Mouse (Mus musculus) midbrain, embryonic 13.5 days (tissue): ENCODE data around the gene Gm5662. TPM values are rescaled to one million over a fixed set of nuclear protein-coding genes. Genes with fewer than 3 reads are reported as not detected.

Source experiments
- polyA plus RNA-seq: library from polyadenylated mRNA; unstranded; fragments of >200 nt; fragmentation: Nextera tagmentation; extraction: Ambion mirVana; gene quantifications from 2 replicates; pipeline ENCODE4 v1.2.1, GENCODE M21; 2015

Gm5662 gene
- polyA plus RNA-seq, 1 experiment from 2014 or later = not detected

Other genes with a start within 250 kb of the Gm5662 start
- gene Gm2056, start 247.5 kb downstream of the Gm5662 start, polyA plus RNA-seq = not detected in 2 replicates
- not detected in 2 replicates for gene Gm16368, start 190.8 kb downstream of the Gm5662 start, polyA plus RNA-seq
- gene Gm10436, start 92.4 kb downstream of the Gm5662 start, polyA plus RNA-seq = not detected in 2 replicates
- not detected in 2 replicates for gene Gm8332, start 24.4 kb downstream of the Gm5662 start, polyA plus RNA-seq
- not detected in 2 replicates for gene Gm5039, start 49.5 kb upstream of the Gm5662 start, polyA plus RNA-seq
- 26.4 and 27.2 TPM in 2 replicates for gene Adck1, start 86.1 kb upstream of the Gm5662 start, polyA plus RNA-seq